Mouse (Mus musculus) large intestine, adult 2 months (tissue): Measurements from ENCODE around the gene Ctnnb1. TPM values are rescaled to one million over a fixed set of nuclear protein-coding genes. Genes with fewer than 3 reads are reported as not detected.

ENCODE experiments used
- DNase-seq: peaks from one replicate; pipeline ENCODE4 v3.0.0-alpha.2; 2012; ENCODE audit warnings: low read depth, low spot score
- WGBS: fragments of 180-500 bp; shearing (Covaris S2); methylation state at CpG from one replicate; pipeline ENCODE4 v1.1.7; 2018; 5-methylcytosine and 5-hydroxymethylcytosine counted together
- polyA plus RNA-seq: library from polyadenylated mRNA; depleted of rRNA; stranded (reverse); fragments of >200 nt; gene quantifications from 2 replicates; pipeline ENCODE4 v1.2.3, GENCODE M21; 2012

The Ctnnb1 gene
- polyA plus RNA-seq, 1 experiment = 195 TPM

- WGBS = 74% methylated on average over 15 of the region's 15 CpGs
- no peak for DNase-seq
Observed at GRCm38 (mm10) chr9:120989806-120990700, 61.0 kb downstream of the Ctnnb1 start.

DNA sequence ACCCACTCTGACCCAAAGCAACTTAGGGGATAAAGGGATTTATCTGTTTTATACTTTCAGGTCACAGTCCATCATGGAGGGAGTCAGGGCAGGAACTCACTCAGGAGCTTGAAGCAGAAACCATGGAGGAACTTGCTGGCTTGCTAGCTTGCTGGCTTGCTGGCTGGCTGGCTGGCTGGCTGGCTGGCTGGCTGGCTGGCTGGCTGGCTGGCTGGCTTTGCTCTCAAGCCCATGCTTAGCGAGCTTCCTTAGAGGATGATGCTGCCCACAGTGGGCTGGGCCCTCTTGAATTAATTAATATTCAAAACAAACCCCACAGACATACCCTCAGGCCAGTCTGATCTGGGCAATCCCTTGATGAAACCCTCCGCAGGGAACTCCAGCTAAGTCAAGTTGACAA lies 62.8 kb downstream of the Ctnnb1 start:
- DNase-seq = no peak
- WGBS = 80% methylated on average over 2 of the region's 2 CpGs

DNA sequence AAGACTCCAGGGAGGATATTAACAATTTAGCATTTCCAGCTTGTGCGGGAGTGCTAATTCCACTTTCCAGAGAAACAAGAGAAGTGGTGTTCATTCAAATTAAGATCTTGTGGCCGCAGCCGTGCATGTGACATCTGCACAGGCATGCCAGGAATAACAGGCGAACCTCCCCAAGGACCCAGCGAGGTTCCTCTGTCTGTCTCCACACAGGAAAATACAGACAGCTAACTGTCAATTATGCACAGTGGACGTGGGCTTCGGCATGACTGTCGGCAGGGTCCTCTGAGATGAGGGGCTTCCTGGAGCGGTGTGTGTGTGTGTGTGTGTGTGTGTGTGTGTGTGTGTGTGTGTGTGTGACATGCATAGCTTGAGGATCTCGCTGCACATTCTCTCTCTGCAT lies 64.0 kb downstream of the Ctnnb1 start:
- no peak for DNase-seq
- WGBS = 85% methylated on average over 10 of the region's 10 CpGs

DNA sequence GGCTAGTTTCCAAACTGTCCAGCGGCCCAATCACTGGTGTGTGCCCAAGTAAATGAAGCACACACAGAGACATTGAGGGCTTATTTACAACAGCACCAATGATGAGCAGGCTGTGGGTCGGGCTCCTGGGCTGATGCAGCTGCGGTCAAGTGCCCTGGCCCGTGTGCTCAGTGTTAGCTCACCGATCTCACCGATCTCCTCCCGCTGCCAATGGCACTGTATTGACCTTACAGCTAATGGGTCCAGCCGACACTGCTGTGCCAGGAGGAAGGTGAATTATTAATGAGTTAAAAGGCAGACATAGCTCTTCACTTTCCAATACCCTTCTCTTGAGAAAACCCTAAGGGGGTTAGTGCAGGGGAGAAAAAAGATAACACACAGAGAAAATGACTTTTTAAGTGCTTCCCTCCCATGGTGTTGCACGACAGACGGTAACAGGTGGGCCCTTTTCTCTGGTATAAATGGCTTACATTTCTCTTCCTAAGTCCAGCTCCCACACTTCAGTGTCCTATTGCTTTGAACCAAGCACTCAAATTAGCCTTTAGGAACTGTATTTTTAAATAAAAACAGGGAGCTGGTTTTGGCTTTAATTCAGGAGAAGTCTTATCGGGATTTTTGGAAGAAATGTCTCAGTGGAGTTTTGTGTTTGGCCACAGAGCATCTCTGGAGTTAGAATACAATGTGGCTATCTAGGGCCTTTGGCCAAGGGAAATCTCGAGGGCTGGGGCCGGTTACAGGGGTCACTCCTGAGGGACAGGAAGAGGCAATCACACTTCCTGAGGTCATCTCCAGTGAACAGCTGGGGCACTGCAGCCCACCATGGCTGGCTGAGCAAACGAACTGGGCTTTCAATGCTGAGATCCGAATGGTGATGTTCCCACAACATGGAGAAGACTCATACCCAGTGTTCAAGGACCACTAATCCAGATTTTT lies 65.5 kb downstream of the Ctnnb1 start:
- WGBS = 73% methylated on average over 15 of the region's 15 CpGs
- no peak for DNase-seq

DNA sequence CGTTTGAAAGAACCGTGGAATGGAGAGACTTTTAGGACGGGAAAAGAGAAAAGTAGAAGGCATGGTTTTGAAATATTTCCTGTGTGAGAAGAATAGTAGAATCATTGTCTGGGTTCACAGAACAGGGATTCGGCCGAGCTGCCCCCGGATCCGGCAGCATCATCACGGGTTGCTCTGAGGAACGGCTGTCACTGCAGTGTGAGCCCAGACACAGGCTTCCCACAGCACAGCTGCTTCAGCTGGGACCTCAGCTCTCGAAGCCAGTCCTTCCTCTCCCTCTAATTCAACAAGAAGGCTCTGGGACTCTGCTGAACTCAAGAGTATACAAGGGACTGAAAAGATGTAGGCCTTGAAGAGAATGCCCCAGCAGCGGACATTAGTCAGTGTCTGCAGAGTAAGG lies 69.7 kb downstream of the Ctnnb1 start:
- no peak for DNase-seq
- 67% methylated on average over 11 of the region's 11 CpGs for WGBS

GRCm38 (mm10) chr9:121000641-121001320 lies 71.8 kb downstream of the Ctnnb1 start:
- WGBS = 58% methylated on average over 7 of the region's 7 CpGs
- no peak for DNase-seq

GRCm38 (mm10) chr9:121001681-121002540 lies 72.9 kb downstream of the Ctnnb1 start:
- no peak for DNase-seq
- WGBS = 67% methylated on average over 15 of the region's 15 CpGs

DNA sequence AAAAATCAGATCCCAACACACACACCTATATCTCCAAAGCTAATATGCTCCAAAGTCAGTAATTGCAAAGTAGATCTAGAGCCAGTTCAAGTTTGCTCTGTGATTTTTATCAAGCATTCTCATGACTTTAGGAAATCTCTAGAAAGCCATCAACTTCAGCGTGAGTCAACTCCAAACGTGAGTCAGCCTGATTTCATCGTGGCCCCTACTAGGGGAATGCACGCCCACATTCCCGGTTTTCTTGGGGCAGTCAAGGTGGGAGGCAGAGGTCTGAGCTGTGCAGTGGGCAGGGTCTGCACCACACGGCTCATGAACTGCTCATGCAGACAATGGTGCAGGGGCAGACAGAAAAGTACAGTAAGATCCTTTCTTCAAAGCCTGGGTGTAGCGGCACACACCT lies 76.9 kb downstream of the Ctnnb1 start:
- 64% methylated on average over 7 of the region's 7 CpGs for WGBS
- DNase-seq = no peak
